Mouse (Mus musculus) limb, embryonic 13.5 days (tissue): Measurements from ENCODE around the gene Pacrg. TPM values are rescaled to one million over a fixed set of nuclear protein-coding genes. Genes with fewer than 3 reads are reported as not detected.

Experiments used
- ATAC-seq: fragments of 200-750 bp; cut with Nextera tagmentation; 2 replicates; pipeline ENCODE4 v1.8.0; 2017; ENCODE audit warnings: low read depth, moderate number of reproducible peaks, moderate TSS enrichment; ENCODE audit not compliant: low FRiP score
- H3K27ac ChIP-seq: fragments of 300-500 bp; sonication (generic); 2 replicates; pipeline ENCODE4 v1.5.1; 2015; ENCODE audit warnings: inconsistent platforms, mild to moderate bottlenecking, moderate library complexity
- H3K27me3 ChIP-seq: fragments of 300-500 bp; sonication (generic); 2 replicates; pipeline ENCODE4 v1.6.1; 2015; ENCODE audit warnings: mild to moderate bottlenecking, inconsistent platforms
- H3K36me3 ChIP-seq: fragments of 300-500 bp; sonication (generic); 2 replicates; pipeline ENCODE4 v1.6.1; 2015; ENCODE audit warnings: inconsistent platforms, mild to moderate bottlenecking, moderate library complexity
- H3K4me1 ChIP-seq: fragments of 300-500 bp; sonication (generic); 2 replicates; pipeline ENCODE4 v1.6.1; 2015; ENCODE audit warnings: inconsistent platforms
- H3K4me2 ChIP-seq: fragments of 300-500 bp; sonication (generic); replicated peaks from 2 replicates; pipeline ENCODE4 v1.6.1; 2015; ENCODE audit warnings: inconsistent platforms, mild to moderate bottlenecking, moderate library complexity
- H3K4me3 ChIP-seq: fragments of 300-500 bp; sonication (generic); 2 replicates; pipeline ENCODE4 v1.5.1; 2015; ENCODE audit warnings: moderate library complexity, mild to moderate bottlenecking, inconsistent platforms
- H3K9ac ChIP-seq: fragments of 300-500 bp; sonication (generic); 2 replicates; pipeline ENCODE4 v1.6.1; 2015; ENCODE audit warnings: mild to moderate bottlenecking, inconsistent platforms
- H3K9me3 ChIP-seq: fragments of 300-500 bp; sonication (generic); 2 replicates; pipeline ENCODE4 v1.6.1; 2016; ENCODE audit warnings: inconsistent platforms
- WGBS: fragments of 180-500 bp; shearing (Covaris S2); methylation state at CpG from one replicate; pipeline ENCODE4 v1.1.7; 2015; 5-methylcytosine and 5-hydroxymethylcytosine counted together
- polyA plus RNA-seq: library from polyadenylated mRNA; unstranded; fragments of >200 nt; fragmentation: Nextera tagmentation; extraction: Ambion mirVana; gene quantifications from 2 replicates; pipeline ENCODE4 v1.2.1, GENCODE M21; 2015

The Pacrg gene
- polyA plus RNA-seq, 1 experiment from 2014 or later: 1.4 TPM

GRCm38 (mm10) chr17:10791661-10792060, 48.5 kb downstream of the Pacrg start:
- Histone ChIP-seq H3K4me1 (peaks cover 9% of the 10 kb centered on the region; the same call in 1 of the 2 replicates), H3K4me3 (no peak overlapping the region), H3K9me3 (no peaks in the 10 kb centered on the region), H3K27me3 (no peaks in the 10 kb centered on the region), H3K27ac (no peak overlapping the region), H3K9ac (no peak overlapping the region), H3K36me3 (no peaks in the 10 kb centered on the region), H3K4me2 (no peak overlapping the region)
- ATAC-seq: no peak
- WGBS: 18% methylated on average over 3 of the region's 3 CpGs

GRCm38 (mm10) chr17:10784401-10784920, 55.6 kb downstream of the Pacrg start:
- H3K4me2 ChIP-seq: no peak overlapping the region
- no peaks in the 10 kb centered on the region for H3K9me3 ChIP-seq
- no peak overlapping the region for H3K4me3 ChIP-seq
- no peaks in the 10 kb centered on the region for H3K36me3 ChIP-seq
- no peak overlapping the region for H3K27ac ChIP-seq
- no peaks in the 10 kb centered on the region for H3K4me1 ChIP-seq
- H3K27me3 ChIP-seq: no peaks in the 10 kb centered on the region
- ATAC-seq: no peak
- WGBS: 57% methylated on average over 4 of the region's 4 CpGs
- H3K9ac ChIP-seq: no peak overlapping the region

GRCm38 (mm10) chr17:10776503-10776902, 63.6 kb downstream of the Pacrg start:
- Histone ChIP-seq H3K4me1 (peaks cover 14% of the 10 kb centered on the region; the same call in 1 of the 2 replicates), H3K36me3 (no peaks in the 10 kb centered on the region), H3K27me3 (no peaks in the 10 kb centered on the region), H3K9ac (no peak overlapping the region), H3K4me3 (no peak overlapping the region), H3K27ac (no peak overlapping the region), H3K4me2 (peak overlapping the region; percentile 7), H3K9me3 (no peaks in the 10 kb centered on the region)
- 17% methylated on average over 10 of the region's 10 CpGs for WGBS
- no peak for ATAC-seq

- 11% methylated on average over 1 of the region's 1 CpGs for WGBS
- Histone ChIP-seq H3K4me1 (peaks cover 20% of the 10 kb centered on the region), H3K27me3 (no peaks in the 10 kb centered on the region), H3K9ac (no peak overlapping the region), H3K4me3 (no peak overlapping the region), H3K27ac (no peak overlapping the region), H3K9me3 (no peaks in the 10 kb centered on the region), H3K36me3 (no peaks in the 10 kb centered on the region), H3K4me2 (no peak overlapping the region)
- ATAC-seq: peak; percentile 54; the same call in 1 of the 2 replicates
Measured at GRCm38 (mm10) chr17:10774468-10774867, 65.6 kb downstream of the Pacrg start.

- Histone ChIP-seq H3K9me3 (no peaks in the 10 kb centered on the region), H3K4me3 (no peak overlapping the region), H3K27me3 (no peaks in the 10 kb centered on the region), H3K27ac (no peak overlapping the region), H3K9ac (no peak overlapping the region), H3K4me2 (no peak overlapping the region), H3K36me3 (no peaks in the 10 kb centered on the region), H3K4me1 (peaks cover 20% of the 10 kb centered on the region)
- 68% methylated on average over 3 of the region's 3 CpGs for WGBS
- no peak for ATAC-seq
Measured at GRCm38 (mm10) chr17:10772207-10772606, 67.9 kb downstream of the Pacrg start.

DNA sequence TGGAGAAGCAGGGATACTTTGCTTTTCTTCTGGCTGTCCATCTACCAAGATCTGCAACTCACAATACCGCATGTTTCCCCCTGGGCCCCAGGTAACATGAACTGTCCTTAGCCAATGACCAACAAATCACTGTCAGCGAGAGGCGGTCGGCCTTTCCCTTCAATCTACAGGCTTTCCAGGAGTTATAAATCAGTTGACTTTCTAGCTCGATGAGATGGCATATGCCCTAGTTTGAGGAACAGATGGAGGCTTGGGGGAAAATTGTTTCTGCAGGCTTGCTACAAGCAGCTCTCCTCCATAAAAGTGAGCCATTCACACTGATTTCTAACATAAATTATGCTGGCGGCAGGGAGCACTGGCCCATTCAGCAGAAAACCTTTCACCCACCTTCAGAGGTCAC, 70.2 kb downstream of the Pacrg start:
- H3K36me3 ChIP-seq: no peaks in the 10 kb centered on the region
- no peak overlapping the region for H3K9ac ChIP-seq
- no peaks in the 10 kb centered on the region for H3K9me3 ChIP-seq
- H3K27ac ChIP-seq: no peak overlapping the region
- H3K4me2 ChIP-seq: no peak overlapping the region
- WGBS: 17% methylated on average over 6 of the region's 6 CpGs
- peaks cover 13% of the 10 kb centered on the region for H3K4me1 ChIP-seq
- no peak overlapping the region for H3K4me3 ChIP-seq
- H3K27me3 ChIP-seq: no peaks in the 10 kb centered on the region
- no peak for ATAC-seq

- H3K27me3 ChIP-seq: no peaks in the 10 kb centered on the region
- H3K4me2 ChIP-seq: no peak overlapping the region
- H3K4me3 ChIP-seq: no peak overlapping the region
- no peak overlapping the region for H3K9ac ChIP-seq
- H3K9me3 ChIP-seq: no peaks in the 10 kb centered on the region
- no peak overlapping the region for H3K27ac ChIP-seq
- 74% methylated on average over 10 of the region's 10 CpGs for WGBS
- peaks cover 7% of the 10 kb centered on the region for H3K4me1 ChIP-seq
- no peak for ATAC-seq
- H3K36me3 ChIP-seq: no peaks in the 10 kb centered on the region
Measured at GRCm38 (mm10) chr17:10766735-10767406, 73.2 kb downstream of the Pacrg start.

GRCm38 (mm10) chr17:10764343-10764742, 75.8 kb downstream of the Pacrg start:
- no peak for ATAC-seq
- no peaks in the 10 kb centered on the region for H3K4me1 ChIP-seq
- no peak overlapping the region for H3K4me3 ChIP-seq
- no peaks in the 10 kb centered on the region for H3K36me3 ChIP-seq
- no peak overlapping the region for H3K27ac ChIP-seq
- no peak overlapping the region for H3K4me2 ChIP-seq
- H3K27me3 ChIP-seq: no peaks in the 10 kb centered on the region
- no peaks in the 10 kb centered on the region for H3K9me3 ChIP-seq
- H3K9ac ChIP-seq: no peak overlapping the region
- WGBS: 79% methylated on average over 1 of the region's 1 CpGs

GRCm38 (mm10) chr17:10757455-10757854, 82.7 kb downstream of the Pacrg start:
- H3K4me1 ChIP-seq: no peaks in the 10 kb centered on the region
- no peak overlapping the region for H3K27ac ChIP-seq
- no peak overlapping the region for H3K4me3 ChIP-seq
- no peaks in the 10 kb centered on the region for H3K27me3 ChIP-seq
- ATAC-seq: no peak
- no peak overlapping the region for H3K4me2 ChIP-seq
- 91% methylated on average over 5 of the region's 5 CpGs for WGBS
- H3K36me3 ChIP-seq: no peaks in the 10 kb centered on the region
- no peaks in the 10 kb centered on the region for H3K9me3 ChIP-seq
- H3K9ac ChIP-seq: no peak overlapping the region

DNA sequence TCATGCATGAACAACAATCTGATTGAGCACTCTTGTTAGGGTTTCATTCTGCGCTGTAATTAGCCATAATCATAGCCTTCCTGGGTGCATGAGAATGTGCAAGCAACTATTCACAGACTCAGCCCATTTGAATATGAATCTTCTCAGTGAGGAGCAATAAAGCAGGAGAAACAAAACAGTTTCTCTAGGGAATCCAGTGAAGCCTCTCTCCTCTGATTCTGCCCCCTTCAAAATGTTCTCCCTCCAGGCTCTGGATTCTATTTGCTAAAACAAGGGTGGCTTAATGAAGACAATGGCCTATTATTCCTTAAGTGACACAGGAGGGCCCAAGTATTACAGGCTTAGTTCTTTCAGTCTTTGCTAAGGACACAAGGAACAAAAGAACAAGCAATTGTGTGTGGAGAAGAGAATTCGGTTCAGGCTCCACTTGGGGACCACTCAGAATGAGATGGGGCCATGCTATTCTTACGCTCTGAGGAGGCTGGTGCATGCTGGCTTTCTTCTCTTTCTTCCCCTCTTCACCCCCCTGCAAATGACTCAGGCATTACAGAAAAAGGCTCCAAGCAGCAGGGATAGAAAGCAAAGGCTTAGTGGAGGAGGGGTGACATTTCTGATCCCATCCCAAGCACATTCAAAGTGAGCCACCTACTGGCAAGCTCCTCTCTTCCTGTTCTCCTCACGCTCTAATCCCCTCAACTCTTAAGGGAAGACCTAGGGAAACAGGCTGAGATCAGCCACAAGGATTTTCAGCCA, 95.2 kb downstream of the Pacrg start:
- Histone ChIP-seq H3K36me3 (no peaks in the 10 kb centered on the region), H3K9ac (no peak overlapping the region), H3K4me2 (no peak overlapping the region), H3K9me3 (no peaks in the 10 kb centered on the region), H3K4me3 (no peak overlapping the region), H3K27ac (no peak overlapping the region), H3K4me1 (peaks cover 9% of the 10 kb centered on the region), H3K27me3 (0 out of 2 replicates have a peak, but pooled peaks cover 8% of the 10 kb centered on the region)
- WGBS: 35% methylated on average over 4 of the region's 4 CpGs
- ATAC-seq: peak; percentile 83; the same call in 1 of the 2 replicates

DNA sequence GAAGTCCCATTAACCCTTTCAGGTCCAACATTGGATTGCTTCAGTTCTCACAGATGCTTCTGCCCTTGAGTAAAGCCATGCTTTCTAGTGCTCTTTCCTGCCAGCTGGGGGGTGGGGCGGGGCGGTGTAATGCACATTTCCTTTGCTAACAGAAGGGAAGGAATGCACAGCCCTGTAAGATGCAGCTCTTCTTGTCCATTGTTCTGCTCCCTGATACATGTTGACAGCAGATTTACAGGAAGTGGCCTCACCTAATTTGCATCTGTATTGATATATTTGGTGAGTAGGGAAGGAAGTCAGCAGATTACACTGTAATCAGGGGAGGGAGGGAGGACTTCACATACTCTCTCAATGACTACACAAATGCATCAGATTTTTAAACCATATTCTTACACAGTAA, 100.0 kb downstream of the Pacrg start:
- no peak for ATAC-seq

DNA sequence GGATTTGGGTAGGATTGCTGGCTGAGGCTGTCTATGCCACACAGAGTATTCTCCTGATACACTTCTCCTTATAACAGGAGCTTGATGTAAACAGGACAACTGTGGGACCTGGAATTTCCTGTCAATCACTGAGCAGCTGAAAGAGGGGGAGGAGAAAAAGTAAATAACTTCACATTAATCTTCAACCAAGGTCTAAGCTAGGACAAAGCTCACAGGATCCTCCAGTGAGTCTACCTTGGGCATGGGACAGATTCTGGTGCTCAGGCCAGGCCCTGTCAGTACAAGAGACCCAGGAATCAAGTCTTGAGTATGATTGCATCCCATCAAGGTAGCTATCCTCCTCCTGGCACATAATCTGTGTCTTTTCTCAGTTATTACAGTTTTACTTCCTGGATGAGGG, 102.1 kb downstream of the Pacrg start:
- Histone ChIP-seq H3K4me3 (no peak overlapping the region), H3K27ac (no peak overlapping the region), H3K9ac (no peak overlapping the region), H3K27me3 (0 out of 2 replicates have a peak, but pooled peaks cover 5% of the 10 kb centered on the region), H3K4me2 (no peak overlapping the region), H3K4me1 (no peaks in the 10 kb centered on the region), H3K36me3 (no peaks in the 10 kb centered on the region), H3K9me3 (no peaks in the 10 kb centered on the region)
- ATAC-seq: no peak

More for the DNA sequence above, 100.0 kb downstream of the Pacrg start:
- Histone ChIP-seq H3K27me3 (0 out of 2 replicates have a peak, but pooled peaks cover 8% of the 10 kb centered on the region), H3K27ac (no peak overlapping the region), H3K4me1 (peaks cover 6% of the 10 kb centered on the region), H3K4me3 (no peak overlapping the region), H3K36me3 (no peaks in the 10 kb centered on the region), H3K9ac (no peak overlapping the region), H3K9me3 (no peaks in the 10 kb centered on the region), H3K4me2 (no peak overlapping the region)
- WGBS: 82% methylated on average over 2 of the region's 2 CpGs
